Mouse (Mus musculus): Measurements from ENCODE around the gene Cobll1. TPM values are rescaled to one million over a fixed set of nuclear protein-coding genes. Genes with fewer than 3 reads are reported as not detected.
A peak's percentile ranks its signal among the peaks of the same experiment; 100 is the strongest.
"Not testable (repeated sequence)": the region's sequence is repeated elsewhere in the genome, so short reads cannot be mapped to it uniquely, and the experiment has no call there.

Gene Cobll1
- 1 to 10 TPM; 6.1 to 8.9 TPM for total RNA-seq (2021)

DNA sequence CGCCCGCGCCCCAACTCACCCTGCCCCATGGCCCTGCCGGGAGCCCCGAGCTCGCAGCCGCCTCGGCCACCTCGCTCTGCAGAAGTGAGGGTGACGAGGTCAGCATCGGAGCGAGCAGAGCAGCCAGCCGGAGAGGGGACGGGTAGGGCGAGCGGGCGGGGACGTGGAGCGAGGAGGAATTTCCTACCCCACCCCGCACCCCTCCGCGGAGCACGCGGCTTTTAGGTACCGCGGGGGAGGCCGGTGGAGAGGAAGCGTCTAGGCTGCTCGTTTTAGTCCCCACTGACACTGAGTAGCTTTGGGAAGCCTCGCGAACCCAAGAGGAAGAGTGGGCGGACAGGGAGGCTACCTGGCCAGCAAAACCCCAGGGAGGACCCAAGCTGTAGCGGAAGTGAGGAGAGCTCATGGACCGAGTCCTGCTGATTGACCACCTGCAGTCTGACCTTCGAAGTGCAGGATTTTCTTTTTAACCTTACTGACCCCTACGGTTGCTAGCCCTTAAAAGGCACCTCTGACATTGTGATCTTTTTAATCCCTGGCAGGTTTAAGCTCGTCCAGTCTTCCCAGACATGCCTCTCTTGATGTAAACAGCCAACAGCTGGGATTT, at the start of gene Cobll1:
Cobll1 (minus strand) TSS at position 440 of the 607 bp plus-strand sequence.
- DNase-seq = no peak

DNA sequence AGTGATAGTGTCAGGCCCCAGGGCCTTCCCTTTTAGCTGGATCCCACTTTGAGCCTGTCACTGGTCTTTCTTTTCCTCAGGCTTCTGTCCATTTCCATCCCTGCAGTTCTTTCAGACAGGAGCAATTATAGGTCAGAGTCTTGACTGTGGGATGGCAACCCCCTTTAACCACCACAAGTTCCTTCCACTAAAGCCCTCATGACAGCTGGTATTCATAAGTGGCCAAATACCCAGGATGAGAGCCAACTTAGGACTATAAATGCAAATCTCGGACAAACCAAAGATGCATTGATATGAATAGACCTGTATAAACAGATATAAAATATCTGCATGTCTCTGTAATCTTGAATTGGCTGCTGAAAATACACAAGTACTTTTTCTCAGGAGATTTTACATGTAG, 49.5 kb upstream of the Cobll1 start:
- no peak for DNase-seq

DNA sequence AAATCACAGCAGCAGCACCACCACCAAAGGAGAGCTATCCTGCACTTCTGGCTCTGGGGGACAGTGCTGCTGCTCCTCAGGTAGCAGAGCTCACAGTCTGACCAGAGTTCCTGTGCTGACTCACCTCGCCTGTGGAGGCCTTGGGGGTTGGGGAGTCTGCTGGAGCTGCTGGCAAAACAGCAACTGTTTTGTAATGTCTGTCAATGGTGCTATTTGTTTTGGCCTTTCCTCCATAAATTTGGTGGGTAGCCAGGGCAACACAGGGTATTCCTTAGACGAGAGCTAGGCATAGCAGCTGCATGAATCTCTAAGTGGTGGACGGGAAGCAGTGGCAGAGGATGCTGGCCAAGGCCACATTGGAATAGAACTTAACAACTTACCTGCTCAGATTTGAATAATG, 46.2 kb upstream of the Cobll1 start:
- DNase-seq = no peak

DNA sequence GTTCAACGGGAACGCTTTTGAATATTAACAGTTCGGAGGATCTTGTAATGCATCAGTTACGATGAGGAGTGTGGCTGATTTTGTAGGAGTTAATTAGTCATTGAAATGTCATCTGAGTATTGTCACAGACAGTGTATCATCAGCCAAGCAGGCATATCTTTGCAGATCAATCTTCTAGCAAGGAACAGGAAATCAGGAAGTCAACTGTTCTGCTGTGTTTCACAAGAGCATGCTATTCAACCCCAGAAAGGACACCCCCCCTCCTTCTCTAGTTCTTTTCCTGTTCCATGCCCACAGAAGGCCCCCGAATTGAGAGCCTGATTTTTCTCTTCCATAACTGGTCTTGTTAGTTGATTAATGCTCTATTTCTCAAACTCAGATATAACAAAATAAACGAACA, 43.8 kb upstream of the Cobll1 start:
- DNase-seq = no peak

DNA sequence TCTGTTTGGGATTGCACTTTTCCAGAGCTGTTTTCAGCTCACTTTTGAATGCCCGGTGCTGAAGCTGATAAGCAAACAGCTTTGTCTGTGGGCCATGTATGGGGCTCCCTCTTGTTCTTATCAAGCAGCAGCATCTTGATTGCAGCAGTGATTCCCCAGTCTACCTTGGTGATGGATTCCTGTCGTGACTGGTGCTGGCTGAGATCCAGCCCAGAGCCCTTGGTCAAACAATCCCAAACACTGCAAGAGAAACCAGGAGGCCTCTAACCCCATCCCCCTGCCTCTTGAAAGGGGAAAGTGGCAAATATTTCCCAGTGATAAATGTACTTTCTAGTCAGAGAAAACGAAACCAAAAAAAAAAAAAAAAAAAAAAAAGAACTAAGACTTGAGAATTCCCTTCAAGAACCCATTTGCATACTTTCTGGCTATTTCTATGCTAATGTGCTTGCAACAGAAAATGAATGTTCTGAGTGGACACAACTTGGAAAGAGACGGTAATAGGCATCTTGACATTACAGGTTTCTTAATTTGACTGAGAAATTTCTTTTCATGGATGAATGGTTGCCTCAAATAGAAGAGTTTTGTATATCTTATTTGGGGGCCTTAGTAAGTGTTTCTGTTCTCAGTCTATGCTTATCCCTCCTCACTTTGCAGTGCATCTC, 40.0 kb upstream of the Cobll1 start:
- DNase-seq = no peak

DNA sequence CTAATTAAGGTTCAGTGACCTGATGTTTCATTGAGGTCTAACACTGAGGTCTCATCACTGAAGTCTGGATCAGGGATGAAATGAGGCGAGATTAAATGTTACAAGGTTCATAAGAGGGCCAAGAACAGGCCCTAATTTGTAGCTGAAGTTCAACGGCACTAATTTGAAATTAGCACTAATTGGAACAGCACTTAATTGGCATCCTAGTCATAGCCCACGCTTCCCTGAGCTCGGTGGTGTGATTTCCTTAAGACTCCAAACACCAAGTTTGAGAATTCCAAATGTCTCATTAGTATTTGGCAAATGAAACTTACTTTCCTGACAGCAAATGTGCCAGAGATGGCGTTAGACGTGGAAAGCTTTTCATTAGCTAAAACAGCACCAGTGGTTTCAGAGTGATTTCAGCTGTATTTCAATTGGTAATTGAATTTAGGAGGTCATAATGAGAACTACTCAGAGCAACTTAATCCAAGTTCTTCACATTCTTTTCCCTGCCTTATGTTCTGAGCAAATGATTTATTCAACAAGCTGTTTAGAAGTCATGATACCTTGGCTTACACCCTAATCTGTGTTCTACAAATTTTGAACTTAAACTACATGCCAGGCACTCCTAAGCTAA, 36.3 kb upstream of the Cobll1 start:
- peak in 1 of 2 experiments; percentile 5 for DNase-seq

DNA sequence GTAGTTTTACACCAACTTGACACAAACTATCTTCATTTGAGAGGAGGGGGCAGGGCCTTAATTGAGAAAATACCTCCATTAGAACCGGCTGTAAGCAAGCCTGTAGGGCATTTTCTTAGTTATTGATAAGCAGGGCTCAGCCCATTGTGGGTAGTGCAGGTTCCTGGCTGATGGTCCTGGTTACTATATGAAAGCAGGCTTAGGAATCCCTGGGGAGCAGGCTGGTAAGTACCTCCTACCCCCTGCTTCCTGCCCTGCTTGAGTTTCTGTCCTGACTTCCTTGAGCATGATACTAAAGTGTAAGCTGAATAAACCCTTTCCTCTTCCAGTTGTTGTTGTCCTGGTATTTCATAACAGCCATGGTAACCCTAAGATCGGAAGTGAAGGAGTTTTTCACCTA, 34.7 kb upstream of the Cobll1 start:
- no peak for DNase-seq

DNA sequence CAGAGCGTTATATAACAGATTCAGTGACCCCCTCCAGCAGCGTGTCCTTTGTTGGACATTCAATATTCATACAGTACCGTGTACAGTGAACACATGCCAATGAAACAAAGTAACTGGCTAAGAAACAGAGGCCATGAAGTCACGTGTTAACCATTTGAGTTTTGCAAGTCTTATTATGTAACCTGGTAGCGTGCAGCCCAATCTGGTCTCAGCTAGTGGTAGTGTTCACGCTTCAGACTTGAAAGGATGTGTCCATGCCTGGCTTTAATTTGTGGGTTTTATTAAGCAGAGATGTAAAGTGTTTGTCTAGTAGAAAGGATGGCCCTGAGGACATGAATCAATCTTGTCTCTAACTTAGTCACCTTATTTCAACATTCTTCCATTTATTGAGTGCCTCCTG, 29.5 kb upstream of the Cobll1 start:
- no peak for DNase-seq

DNA sequence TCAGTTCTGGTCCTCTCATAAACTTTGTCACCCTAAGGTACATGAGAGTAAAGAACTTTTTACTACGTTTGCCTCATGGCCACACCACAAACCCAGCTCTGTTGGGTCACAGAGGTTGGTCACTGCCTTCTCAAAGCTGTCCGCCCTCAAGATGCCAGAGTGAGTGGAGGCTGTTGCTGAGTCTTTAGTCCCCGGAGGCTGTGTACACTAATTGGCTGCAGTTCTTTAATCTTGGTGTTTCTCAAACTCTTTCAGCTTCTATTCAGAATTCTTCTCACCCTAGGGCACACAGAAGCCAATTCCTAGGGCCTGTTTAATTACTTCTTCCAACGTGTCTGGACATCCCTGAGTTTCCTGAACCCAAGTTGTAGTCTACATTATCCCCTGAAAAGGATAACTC, 28.6 kb upstream of the Cobll1 start:
- no peak for DNase-seq

DNA sequence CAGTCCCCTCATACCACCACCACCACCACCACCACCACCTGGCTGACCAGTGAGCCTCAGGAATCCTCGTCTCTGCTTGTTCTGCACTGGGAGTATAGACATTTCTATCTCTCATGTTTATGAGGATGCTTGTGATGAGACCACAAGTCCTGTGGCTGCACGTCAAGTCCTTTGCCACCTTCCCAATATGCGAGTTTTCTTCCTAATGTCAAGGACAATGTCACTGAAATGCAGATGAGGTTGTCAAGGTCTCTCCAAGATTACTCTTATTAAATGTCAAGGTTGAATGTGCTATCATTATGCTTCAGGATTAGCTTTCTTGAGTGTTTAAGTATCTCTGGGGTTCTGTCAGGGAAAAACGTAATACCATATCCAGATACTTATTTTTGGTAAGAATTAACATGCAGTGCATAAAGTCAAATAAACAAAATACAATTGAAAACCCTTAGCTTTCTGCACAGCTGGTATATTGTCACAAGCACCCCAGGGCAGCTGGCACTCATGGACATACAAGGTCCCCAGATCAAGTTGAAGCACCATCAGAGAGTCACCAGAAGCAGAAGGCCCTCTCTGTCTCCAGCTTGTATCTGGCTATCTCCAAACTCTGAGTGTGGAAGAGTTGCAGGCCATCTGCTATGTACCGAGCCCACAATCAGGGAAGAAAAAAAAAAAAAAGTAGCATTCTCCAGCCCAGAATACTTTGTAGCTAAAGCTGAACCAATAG, 27.5 kb upstream of the Cobll1 start:
- no peak for DNase-seq

DNA sequence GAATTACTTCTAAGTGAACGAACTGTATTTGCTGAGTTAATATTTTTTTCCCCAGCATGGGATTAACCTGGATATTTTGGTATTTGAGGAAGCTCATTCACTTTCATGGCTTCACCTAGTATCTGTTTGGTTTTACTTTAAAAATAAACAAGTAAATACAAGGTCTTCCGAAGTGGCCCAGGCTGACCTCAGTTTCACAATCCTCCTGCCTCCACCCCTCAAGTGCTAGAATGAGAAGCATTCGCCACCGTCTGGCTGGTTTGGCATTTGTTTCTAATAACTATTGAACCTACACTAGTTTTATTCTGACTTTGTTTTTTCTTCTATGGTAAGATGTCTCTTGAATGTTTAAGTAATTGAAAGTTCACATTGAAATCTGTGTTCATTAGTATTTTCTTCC, 23.0 kb upstream of the Cobll1 start:
- no peak for DNase-seq

DNA sequence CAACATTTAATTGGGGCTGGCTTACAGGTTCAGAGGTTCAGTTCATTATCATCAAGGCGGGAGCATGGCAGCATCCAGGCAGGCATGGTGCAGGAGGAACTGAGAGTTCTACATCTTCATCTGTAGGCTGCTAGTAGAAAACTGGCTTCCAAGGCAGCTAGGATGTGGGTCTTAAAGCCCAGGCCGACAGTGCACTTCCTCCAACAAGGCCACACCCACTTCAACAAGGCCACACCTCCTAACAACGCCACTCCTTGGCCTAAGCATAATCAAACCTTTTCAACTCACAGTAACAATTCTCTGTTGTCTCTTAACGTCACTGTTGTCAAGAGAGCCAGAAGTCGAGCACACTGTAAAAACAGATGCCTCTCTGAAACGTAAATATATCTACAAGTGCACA, 21.6 kb upstream of the Cobll1 start:
- not testable (repeated sequence) for DNase-seq

DNA sequence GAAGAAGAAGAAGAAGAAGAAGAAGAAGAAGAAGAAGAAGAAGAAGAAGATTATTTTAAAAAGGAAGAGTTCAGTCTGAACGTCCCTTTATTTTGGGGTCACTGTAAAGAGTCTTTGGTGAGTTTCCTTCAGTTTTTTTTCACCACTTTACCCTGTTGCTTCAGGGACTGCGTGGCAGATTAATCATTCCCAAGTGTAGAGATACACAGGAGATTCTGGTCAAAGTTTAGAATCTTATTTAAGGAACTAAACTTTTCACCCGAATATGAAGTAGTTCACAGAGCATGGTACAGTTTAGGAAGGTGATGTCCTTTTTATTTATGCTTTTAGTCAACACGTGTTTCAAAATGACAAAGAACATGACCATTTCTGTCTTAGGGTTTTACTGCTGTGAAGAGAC, 21.2 kb upstream of the Cobll1 start:
- DNase-seq = no peak

DNA sequence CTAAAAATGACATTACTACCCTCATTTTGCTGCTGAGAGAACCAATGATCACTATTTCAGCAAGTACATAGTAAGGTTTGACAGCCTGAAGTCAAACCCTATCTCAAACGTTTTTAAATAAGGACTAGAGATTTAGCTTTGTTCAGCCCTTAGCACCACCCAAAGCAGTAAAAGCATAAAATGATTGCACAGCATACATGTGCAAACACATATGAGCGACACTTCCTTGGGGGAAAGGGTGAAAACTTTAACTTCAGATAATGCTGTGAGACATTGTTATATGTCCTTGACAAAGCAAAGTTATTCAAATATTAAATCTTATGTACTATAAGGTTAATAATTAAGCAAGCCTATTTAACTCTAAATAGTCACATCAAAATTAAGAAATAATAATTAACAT, 18.2 kb upstream of the Cobll1 start:
- DNase-seq = no peak

DNA sequence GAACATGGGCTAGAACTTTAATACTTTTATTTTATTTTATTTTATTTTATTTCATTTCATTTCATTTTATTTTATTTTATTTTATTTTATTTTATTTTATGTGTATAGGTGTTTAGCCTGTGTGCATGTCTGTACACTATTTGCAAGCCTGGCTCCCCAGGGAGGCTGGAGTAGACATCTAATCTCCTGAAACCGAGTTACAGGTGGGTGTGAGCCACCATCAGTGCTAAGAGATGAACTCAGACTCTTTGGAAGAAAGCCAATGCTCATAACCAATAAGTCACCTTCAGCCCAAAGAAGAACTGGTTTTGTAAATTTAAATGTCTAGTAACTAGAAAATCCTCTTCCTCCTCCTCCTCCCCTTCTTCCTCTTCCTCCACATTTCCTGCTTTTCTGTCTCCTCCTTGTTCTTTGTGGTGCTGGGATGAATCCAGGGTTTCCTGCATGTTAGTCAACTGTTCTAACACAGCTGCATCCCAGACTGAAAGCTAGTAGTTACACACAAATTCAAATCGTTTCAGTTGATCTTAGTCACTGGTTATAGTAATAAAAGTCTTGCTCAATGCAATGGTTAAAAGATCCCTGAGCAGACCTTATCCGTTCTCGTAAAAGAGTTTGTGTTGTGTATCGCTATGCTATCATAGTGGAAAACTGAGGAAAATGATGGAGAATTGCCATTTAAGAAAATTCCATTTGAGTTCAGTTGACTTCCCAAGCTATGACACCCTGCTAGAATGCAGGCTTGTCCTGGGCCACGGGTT, 17.5 kb upstream of the Cobll1 start:
- DNase-seq = no peak

DNA sequence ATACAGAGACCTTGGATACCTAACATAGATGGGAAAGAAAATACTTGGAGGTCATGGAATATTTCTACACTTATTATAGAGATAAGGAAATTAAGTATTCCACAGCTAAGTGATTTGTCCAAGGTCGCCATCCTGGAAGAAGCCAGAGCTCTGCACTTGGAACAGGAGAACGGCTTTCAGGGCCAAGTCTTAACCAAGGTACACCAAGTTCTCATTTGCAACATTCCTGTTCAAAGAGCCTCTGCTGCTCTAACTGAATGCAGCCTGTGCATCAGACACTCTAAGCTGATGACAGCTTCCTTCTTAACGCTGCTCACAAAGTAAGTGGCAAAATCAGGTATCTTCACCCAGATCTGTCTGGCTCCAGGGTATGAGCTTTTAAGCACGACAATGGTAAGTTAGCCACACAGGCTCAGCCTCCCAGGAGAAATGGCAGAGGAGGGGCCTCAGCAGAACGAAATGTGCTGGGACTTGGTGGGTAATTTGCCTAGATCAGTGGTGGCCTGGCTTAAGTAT, 11.4 kb upstream of the Cobll1 start:
- DNase-seq = no peak

DNA sequence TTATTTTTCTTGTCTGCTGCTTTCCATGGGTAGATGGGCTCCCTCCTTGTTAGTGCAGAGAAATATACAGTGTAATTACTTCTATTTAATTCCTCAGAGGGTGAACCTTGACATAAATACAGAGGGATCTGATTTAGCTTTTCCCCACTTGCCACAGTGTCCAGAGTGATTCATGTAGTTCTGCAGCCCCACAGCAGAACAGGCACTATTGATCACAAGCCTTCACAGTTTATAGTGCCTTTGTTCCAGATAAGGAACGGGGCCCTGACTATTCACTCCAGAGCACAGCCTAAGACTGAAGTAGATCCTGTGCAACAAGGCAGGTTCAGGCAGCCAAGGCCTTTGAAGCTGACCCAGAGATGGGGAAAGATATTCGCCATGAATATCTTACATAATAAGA, 10.4 kb upstream of the Cobll1 start:
- DNase-seq = no peak

DNA sequence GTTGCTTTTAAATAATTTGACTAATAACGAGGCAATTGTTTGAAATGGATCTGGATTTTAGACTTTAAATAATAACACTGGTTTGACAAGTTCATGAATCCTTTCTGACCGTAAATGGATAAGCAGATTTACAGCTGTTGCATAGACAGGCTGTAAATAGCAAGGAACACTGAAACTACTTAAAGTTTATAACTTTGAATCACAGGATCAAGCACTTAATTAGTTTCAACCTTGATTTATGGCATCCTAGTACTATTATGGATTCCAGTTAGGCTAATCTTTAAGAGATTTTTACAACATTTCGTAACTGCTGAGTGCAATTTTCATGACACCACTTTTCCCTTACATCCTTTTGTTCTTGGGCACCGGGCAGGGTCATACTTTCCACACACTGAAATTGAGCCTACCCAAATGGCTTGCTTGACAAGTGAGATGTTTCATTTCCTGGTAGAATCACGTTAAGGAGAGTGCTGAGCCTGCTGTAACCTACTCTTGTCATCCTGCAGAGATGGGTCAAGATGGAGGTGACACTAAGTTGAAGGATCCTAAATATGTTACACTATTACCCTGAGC, 1.1 kb upstream of the Cobll1 start:
- DNase-seq = no peak

DNA sequence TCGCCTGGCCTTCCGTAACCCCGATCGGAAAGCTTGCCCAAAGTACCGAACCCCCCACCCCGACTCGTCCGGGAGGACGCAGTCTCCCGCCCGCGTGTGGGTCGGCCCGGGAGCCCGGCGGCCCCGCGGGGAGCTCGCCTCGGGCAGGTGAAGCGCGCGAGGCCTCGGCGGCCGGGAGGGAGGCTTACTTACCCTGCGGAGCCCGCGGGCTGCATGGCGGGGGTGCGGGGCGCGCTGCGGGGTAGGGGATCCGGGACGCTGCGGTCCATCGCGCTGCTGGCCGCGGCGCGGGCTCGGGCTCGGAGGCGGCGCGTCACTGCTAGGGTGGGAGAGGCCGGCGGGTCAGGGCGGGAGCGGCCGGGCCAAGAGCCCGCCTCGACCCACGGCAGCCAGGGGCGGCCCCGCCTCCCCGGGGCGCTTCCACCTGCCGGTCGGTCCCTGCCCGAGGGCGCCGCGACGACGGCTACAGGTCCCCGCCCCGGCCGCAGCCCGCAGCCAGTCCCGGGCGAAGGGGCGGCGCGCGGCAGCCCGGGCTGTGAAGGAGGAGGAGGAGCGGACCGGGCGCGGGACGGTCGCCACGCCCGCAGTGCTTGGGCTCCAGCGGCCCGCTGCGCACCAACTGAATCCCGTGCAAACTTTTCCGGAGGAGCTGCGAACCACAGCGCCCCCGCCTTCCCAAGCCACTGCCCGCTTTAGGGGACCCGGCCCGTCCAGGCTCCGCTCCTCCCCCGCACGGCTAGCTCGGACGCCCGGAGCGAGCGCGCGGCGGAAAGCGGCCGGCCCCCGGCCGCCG, 836 bp downstream of the Cobll1 start:
- peak; percentile 38 to 43 for DNase-seq

DNA sequence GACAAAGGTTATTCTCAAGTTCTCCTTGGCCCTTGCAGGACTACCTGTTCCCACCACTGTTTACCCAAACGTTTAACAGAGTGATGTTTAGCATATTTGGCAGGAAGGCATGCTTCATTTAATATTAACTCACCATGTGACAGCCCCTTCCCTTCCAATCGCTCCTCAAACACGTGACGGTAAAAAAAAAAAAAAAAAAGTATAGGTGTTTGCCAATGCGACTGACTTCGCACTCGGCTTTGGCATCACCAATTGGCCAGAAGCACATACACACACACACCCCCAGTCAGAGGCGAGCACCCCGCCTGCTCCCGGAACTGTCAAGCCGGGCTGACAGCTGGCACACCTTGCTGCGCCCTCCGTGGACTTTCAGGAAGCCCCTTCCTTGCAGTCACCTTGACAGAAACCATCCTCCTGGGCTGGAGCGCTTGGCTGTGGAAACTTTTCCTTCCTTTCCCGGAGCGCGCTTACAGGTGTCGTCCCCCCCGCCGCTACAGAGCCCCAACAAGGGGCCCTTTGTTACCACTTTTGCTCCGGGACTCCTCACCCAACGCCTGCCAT, 1.5 kb downstream of the Cobll1 start:
- no peak for DNase-seq

DNA sequence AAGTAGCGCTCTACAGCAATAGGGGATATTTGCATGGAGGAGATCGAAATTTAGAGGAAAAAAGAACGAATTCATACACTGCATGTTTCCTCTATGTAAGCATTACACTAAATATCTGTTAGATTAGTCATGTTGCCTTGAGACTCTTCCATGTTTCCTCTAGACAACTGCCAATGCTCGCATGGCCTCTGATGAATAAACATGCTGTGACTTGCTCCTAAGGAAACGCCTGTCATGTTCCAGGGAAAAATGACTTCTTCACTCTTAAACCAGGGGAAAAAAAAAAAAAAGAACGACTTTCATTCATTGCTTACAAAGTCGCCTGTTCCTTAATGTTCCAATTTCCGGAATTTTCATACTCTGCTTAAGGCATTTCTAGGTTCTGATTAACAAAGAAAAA, 2.1 kb downstream of the Cobll1 start:
- DNase-seq = no peak
